Mouse (Mus musculus) heart, postnatal 25 days (tissue): ENCODE data around the gene Trp73. TPM values are rescaled to one million over a fixed set of nuclear protein-coding genes. Genes with fewer than 3 reads are reported as not detected.
A peak's percentile ranks its signal among the peaks of the same experiment; 100 is the strongest.

Experiments
- DNase-seq: peaks from one replicate; pipeline ENCODE4 v3.0.0; 2022; ENCODE audit warnings: low spot score
- intact Hi-C: fragments of 180-260 bp; cut with DNase I; formaldehyde crosslinking; loops from one replicate; pipeline ENCODE4 v1.15.1; 2025
- total RNA-seq, 2 experiments: library from RNA; stranded (reverse); gene quantifications; 2 replicates each; pipeline ENCODE4 v1.2.3; 2021

Gene Trp73
- not detected for total RNA-seq

DNA sequence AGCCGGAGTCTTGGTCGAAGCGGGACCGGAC is at the start of gene Trp73:
Gene Trp73 (minus strand): TSS at position 27 of the 31 bp plus-strand sequence.
- no peak for DNase-seq
- intact Hi-C loops, result loop anchor here (10.0 kb wide), 1 partner anchor 185 kb away; the partner anchor contains the start of gene A430005L14Rik

DNA sequence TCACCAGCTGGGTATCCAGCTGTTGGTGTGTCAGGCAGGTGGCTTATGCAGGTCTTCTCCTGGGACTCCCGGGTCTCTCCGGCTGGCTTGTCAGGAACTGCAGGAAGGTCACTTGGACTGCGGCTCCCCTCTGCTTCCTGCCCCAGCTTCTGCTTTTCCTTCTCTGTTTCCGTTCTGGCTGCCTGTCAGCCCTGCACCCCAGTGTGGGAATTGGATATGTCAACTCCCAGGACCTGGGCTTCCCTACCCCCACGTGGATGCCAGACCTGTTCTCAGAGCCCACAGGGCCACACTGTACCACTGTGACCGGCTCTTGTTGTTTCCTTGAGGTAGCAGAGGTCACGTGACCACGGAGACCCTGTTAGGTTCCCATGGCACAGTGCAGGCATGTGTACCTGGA is 48.9 kb upstream of the Trp73 start:
- no peak for DNase-seq
- intact Hi-C loops, result loop anchor here (1.0 kb wide), 1 partner anchor 22 kb away; no protein-coding TSS in a partner anchor

DNA sequence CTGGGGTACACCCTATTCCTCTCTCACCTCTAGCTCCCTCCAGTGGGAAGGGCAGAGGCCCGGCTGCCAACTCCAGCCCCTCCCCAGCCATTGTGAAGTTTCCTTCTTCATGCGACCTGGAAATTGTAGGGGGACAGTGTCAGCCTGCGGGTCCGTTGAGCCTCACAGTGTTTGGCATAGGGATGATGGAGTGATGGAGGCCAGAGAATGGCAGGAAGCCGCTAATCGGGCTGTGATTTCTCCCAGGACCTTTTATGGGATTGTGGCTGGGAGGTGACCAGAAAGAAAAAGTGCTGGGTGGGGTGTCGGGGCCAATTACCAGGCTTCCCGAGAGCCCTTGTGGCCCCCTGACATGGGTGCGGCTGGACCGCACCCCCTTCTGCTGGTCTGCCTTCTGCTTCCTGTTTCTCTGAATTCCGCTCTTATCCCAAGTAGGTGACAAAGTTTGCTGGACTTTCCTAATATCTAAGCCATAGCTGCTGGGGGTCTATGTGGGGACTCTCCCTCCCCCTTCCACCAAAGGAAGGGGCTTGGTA is 46.1 kb upstream of the Trp73 start:
- DNase-seq, result no peak
- intact Hi-C loops, result no loop called here

- no peak for DNase-seq
- intact Hi-C loops, result no loop called here
Measured at GRCm38 (mm10) chr4:154185001-154185400, 45.0 kb upstream of the Trp73 start.

DNA sequence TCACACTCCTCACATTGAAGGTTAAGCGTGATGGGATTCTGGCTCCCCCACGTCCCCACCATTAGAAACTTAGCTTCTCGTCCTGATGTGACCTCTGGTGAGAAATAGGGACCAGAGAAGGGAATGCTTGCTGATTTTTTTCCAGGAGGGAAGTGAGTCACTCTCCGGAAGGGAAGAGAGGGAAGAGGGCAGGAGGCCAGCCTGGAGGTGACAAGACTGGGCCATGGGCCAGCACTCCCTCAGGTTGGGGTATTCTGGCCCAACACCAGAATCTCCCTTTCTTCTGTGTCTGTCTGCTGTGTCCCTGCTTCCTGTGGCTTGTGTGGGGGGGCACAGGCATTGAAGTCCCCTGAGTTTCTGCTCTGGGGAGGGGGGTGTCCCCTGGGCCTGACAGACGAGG is 43.6 kb upstream of the Trp73 start:
- intact Hi-C loops, result no loop called here
- no peak for DNase-seq

DNA sequence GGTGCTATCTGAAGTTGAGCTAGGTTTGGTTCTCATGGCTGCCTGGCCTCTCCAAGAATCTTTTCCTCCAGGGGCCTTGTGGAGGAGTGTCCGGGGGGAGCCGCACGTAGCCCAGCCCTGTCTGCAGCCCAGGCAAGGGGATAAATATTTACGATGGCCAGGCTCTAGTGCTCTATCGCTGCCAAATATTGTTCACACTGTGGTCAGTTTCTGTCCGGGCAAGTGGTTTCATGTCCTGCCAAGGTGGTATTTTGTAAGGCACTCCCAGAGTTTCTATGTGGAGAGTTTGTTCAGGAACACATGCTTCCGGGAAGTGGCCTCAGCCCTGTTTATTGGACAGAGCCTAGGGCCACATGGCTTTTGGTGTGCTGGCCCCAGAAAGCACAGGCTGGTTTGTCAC is 41.0 kb upstream of the Trp73 start:
- intact Hi-C loops, result no loop called here
- no peak for DNase-seq

DNA sequence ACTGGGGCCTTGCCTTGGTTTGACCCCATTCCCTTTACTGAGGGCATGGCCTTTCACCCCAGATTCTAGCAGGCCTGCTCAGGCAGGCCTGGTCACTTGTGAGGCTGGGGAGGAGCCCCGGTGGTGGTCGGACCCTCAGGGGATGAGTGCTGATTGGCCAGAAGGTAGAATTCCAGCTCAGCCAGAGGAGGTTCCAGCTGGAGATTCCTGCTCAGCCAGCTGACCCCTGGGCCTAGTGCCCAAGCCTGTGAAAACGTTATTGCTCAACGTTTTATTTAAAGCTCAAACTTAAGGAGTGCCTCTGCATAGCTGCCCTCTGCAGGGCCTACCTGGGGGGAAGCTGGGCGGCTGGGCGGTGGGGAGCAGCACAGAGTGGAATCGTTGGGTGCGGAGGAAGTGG is 37.2 kb upstream of the Trp73 start:
- DNase-seq, result no peak
- intact Hi-C loops, result no loop called here

DNA sequence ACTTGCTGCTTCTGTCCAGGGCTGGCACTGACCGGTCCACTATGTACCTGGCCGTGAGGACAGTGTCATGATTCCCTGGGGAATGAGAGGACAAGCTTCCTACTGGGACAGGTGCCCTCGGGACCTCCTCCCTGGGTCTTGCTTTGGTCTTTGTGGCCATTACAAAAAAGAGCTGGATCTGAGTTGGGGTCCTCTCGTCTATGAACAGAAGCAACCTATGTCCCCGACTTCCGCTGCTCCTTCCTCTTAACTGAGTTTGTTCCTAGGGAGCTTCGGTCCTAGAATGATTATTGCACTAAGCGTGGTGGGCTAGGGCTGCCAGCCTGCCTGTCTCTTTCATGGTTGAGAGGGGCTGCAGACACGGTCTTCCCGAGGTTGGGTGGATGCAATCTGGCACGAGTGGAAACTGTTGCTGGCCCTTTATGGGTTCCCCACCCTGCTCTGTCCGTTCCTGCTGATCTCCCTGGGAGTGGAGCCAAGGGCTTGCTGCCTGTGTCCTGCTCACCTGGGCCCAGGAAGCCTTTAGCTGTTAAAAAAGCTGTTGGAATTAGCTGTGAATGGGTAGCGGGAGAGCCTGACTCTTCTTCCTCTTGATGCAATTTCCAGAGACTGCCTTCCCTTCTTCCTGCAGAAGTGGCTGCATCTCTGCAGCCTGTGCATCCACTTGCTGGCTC is 32.1 kb upstream of the Trp73 start:
- intact Hi-C loops, result no loop called here
- no peak for DNase-seq

DNA sequence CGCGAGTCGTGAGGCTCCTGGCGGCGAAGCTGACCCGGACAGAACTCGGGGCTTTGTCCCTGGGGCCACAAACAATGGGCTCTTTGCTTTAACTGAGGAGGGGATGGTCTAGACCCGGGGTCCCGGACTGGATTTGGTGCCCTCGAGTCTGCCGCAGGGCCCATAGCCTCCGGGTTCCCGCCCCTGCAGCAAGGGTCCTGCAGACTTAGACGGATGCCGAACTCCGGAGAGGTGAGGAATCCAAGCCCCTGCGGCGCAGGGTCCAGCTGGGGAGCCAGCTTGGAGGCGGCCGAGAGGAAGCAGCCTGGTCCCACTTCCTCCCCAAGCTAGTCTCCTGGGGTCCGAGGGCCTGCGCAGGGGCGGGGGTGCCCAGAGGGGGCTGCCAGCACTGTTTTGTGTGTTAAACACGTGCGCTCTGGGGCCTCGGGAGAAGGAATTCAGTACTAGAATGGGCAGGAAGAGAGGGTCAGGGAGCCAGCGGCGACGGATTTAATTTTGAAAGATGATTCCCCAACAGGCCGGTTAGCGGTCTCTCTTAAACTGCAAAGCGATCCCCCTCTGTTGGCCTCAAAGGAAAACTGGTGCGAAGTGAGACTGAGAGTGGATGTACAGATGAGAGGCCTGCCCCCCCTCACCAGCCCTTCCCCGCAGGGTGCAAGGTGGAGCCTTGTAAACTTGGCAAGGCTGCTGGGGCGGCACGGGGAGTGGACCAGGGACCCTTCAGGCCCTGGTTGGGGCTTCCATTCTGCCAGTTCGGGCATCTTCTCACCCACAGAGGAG is 31.3 kb upstream of the Trp73 start:
- intact Hi-C loops, result no loop called here
- DNase-seq, result no peak

GRCm38 (mm10) chr4:154170506-154171150 is 30.6 kb upstream of the Trp73 start, which contains the start of gene Megf6:
Megf6 (plus strand) TSS chr4:154170730.
- intact Hi-C loops, result no loop called here
- DNase-seq, result no peak

DNA sequence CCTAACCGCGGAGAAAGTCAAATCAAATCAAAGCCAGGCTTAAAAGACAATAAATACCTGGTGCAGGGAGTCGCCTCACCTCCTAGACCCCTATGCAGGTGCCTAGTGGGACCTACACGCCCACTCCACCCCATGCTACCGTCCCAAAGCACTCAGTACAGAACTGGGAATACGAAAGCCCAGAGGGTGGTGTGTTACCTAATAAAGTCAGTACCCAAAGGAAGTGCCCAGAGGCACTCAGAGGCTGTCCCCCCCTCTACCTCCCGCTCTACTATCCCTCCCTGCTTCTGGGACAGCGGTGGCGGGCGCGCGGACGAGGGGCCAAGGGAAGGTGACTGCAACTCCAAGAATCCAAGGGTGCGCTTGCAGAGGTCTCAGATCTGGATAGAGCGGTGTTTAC is 30.0 kb upstream of the Trp73 start:
- no peak for DNase-seq
- intact Hi-C loops, result no loop called here

DNA sequence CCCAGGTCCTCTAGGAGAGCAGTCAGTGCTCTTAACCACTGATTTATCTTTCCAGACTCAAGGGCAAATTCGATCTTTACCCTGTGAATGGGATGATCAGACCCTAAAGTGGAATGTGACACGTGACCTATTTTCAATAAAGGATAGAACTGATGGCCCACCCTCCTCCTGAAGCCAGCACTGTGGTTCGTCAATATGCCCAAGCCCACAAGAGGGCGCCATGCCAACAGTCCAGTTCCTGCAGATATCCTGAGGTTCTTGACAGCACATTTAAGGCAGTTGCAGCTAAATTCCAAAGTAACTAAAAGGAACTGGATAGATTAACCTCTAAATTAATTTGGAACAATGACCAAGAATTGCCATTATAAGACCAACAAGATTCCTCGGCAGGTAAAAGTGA is 27.0 kb upstream of the Trp73 start:
- DNase-seq, result no peak
- intact Hi-C loops, result loop anchor here (1.0 kb wide), 2 partner anchors 21 to 40 kb away; no protein-coding TSS in a partner anchor

GRCm38 (mm10) chr4:154163296-154163695 is 23.3 kb upstream of the Trp73 start:
- intact Hi-C loops, result loop anchor here (1.0 to 2.0 kb wide), 2 partner anchors 44 to 138 kb away; partner anchors contain the start of gene Arhgef16
- DNase-seq, result no peak

GRCm38 (mm10) chr4:154160538-154161390 is 20.8 kb upstream of the Trp73 start, which contains the start of gene Tprgl:
Tprgl (minus strand) TSS chr4:154160666.
- intact Hi-C loops, result no loop called here
- DNase-seq, result peak; percentile 94

DNA sequence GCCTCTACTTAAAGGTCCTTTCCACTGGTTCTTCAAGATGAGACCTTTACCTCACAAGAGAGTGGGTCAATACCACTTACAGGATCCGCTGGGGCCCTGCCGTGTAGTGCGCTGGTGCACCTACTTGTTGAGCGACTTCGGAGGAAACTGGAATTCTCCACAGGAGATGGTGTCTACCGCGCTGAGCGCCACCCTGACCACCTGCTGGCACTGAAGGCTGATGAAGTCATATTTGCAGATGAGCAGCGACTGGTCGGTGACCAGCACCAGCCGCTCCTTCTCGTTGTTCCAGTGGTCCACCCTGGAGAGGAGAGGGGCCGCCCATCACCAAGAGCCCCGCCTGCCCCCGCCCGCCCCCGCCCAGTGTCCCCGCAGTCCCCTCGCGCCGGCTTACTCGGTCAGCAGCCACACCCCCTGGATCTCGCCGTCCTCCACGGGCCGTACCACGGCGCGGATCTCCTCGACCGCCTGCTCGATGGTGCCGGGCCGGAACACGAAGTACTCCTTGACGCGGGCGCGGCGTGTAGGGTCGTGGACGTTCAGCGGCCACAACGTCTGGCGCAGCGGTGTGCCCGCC is 20.0 kb upstream of the Trp73 start:
- no peak for DNase-seq
- intact Hi-C loops, result loop anchor here (5.0 kb wide), 1 partner anchor 93 kb away; no protein-coding TSS in a partner anchor

DNA sequence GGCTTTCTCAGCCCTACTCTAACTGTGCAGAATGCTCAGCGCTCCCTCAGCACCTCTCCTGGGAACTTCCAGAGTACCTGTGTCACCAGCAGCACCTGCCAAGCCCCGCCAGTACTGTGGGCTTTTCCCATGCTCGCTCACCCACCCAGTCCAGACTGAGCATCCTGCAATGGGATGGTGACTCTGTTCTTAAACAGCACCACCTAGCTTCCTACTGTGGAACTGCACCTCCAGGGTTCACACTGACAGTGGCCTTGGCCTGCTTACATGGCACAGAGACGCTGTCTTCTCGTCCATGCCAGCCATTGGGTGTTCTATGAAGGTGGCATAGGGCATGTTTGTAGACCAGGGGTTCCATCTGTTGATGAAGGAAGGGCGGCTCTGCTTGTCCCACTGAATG is 19.0 kb upstream of the Trp73 start:
- intact Hi-C loops, result loop anchor here (5.0 kb wide), 1 partner anchor 92 kb away; no protein-coding TSS in a partner anchor
- no peak for DNase-seq

DNA sequence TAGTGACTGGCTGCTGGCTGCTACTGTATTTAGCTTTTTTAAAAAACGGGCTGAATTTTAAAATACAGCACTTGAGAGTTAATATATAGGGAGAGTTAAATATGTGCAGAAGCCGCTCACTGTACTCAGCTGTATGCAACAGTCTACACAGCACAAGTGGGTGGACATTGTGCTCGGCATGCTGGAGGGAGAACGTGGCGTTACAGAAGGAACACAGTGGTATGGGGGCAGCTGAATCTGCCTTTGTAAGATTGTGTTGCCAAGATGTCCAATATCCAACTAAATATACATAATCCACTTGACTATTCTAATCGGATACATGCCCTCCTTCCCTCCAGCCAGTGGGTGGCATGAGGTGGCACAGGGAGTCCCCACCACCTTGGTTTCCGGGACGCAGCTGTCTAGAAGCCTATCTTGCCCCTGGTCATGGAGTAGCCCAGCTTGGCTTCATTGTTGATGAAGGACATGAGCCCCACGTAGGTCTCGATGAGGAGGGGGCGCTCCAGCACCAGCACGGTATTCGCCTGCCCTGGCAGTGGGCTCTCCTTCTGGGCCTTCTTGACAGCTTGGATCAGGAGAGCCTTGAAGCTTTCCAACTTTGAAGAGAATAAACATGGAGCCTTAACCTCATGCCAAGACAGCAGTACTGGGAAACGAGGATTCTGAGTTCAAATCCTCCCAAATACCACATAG is 18.1 kb upstream of the Trp73 start:
- DNase-seq, result no peak
- intact Hi-C loops, result loop anchor here (5.0 kb wide), 1 partner anchor 91 kb away; no protein-coding TSS in a partner anchor

DNA sequence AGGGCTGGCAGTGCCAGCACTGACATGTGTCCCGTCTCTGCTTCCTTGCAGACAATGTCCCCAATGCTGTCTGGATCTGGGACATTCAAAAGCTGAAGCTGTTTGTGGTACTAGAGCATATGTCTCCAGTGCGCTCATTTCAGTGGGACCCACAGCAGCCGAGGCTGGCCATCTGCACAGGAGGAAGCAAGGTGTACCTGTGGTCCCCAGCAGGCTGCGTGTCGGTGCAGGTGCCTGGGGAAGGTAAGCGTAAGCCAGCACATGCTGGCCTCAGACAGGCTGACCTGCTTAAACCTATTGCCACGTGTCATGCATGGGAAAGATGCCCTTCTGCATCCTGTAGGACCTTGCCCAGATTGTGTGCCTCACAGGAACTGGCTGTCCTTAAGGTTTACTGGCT is 16.0 kb upstream of the Trp73 start:
- intact Hi-C loops, result loop anchor here (5.0 kb wide), 1 partner anchor 89 kb away; no protein-coding TSS in a partner anchor
- no peak for DNase-seq

GRCm38 (mm10) chr4:154154104-154154503 is 14.1 kb upstream of the Trp73 start:
- intact Hi-C loops, result no loop called here
- DNase-seq, result no peak
